Mouse (Mus musculus) 3T3-L1 (cell line): ENCODE data around the gene Ppp2r1b.

Source experiments
- DNase-seq: peaks from one replicate; pipeline ENCODE4 v3.0.0-alpha.2; 2015; ENCODE audit warnings: low read depth, low spot score

Ppp2r1b gene

DNA sequence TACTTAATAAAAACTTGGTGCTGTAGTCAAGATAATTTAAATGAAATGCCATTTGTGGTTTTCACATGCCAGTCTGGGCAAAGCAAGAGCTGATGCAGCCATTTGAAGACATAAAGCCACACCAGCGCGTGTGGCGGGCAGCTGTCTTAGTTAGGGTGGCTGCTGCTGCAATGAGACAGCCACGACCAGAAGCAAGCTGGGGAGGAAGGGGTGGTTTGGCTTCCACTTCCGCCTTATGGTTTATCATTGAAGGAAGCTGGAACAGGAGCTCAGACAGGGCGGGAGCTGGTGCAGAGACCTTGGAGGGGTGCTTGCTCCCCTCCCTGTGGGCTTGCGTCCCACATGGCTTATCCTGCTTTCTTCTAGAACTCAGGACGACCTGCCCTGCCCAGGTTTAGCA, 20.7 kb downstream of the Ppp2r1b start:
- DNase-seq: no peak

DNA sequence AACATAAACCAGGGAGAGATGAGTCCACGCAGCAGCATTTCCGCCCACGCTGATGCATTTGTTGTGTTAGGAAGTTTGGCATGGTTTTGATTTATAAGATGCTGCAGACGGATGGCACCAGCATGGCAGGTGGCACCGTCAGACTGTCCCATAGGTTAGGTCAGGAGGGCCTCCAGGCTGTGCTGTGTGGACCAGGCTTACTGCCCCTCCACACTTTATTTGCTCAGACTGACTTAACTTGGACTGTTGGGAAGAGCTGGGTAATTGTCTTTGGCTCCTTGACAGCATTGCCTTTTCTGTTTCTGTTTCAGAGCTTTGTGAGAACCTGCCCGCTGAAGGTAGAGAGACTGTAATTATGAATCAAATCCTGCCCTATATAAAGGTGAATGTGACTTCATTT, 21.9 kb downstream of the Ppp2r1b start:
- DNase-seq: no peak

DNA sequence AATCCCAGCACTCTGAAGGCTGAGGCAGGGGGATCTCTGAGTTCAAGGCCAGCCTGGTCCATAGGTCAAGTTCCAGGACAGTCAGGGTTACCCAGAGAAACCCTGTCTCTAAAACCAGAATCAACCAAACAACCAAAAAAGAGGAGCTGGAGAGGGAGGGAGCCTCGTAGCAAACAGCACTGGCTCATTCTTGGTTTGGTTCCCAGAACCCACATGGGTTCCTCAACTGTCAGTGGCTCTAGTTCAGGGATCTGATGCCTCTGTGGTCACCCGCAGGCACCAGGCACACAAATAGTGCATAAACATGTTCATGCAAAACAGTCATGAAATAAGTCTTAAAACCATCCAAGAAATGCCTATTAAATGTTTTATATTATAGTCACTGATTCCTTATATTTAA, 23.1 kb downstream of the Ppp2r1b start:
- no peak for DNase-seq

DNA sequence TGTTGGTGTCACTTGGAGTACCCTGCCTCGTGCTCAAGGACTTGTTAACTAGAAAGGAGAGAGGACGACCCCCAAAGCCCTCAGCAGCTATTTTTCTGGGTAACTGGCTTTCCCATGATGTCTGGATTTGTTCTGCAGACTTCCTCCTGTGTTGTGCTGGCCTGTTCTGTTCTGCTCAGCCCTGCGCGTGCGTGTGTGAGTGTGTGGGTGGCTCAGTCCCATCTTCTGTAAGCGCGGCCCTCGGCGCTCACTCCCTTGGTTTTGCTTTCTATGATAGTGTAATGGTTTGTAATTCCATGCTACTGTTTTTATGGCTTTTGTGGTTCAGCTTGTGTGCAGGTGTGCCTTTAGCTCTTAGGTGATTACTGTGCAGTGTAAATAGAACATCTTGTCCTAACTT, 28.1 kb downstream of the Ppp2r1b start:
- no peak for DNase-seq

DNA sequence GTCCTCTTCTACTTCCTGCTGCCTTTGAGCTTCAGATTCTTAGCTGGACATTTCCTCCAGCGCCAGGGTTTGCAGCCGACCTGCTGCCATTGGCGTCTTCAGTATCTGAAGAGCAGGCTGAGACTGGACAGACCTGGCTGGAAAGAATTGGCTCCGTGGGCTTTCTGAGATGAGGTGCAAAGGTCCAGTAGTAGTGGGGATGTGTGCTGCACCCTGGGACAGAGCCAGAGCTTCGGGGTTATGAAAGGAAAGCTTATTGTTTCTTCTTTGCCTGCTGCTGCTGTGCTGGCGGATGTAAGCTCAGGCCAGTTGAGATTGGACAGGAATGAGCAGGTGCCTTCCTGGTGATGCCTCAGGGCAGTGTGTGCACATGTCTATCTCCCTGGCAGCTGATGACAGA, 28.9 kb downstream of the Ppp2r1b start:
- no peak for DNase-seq

DNA sequence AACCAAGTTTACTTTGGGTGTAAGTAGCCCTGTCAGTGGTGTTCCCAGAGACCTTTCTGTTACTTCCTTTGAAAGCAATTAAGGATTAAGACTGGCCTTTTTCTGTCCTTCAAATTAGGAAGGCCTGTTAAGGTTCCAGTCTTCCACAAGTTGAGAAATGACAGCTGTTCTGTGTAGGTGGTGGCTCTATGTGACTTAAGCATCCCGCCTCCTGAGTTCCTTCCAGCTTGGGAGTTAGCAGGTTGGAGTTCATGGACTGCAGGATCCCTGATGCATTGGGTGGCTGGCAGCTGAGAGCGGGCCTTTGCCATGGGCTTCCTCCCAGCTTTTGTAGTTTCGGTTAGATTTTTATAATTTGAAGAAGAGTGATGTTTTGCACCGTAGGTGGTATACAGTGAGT, 30.4 kb downstream of the Ppp2r1b start:
- DNase-seq: no peak

DNA sequence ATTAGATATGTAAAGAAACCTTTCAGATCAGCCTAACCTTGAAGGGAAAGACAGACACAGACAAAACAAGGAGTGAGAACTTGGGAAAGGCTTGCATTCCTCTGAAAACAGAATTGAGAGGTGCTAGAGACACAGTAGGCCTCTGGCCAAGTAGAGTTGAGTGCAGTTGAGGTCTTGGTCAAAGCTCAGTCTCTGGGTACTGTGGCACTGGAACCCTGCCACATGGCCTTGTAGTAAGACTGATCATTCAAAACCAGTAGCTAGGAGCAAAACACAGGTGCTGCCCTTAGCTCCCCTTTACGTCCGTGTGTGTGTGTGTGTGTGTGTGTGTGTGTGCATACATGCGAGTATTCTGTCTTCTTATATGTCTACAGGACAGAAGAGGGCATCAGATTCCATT, 31.2 kb downstream of the Ppp2r1b start:
- DNase-seq: no peak

DNA sequence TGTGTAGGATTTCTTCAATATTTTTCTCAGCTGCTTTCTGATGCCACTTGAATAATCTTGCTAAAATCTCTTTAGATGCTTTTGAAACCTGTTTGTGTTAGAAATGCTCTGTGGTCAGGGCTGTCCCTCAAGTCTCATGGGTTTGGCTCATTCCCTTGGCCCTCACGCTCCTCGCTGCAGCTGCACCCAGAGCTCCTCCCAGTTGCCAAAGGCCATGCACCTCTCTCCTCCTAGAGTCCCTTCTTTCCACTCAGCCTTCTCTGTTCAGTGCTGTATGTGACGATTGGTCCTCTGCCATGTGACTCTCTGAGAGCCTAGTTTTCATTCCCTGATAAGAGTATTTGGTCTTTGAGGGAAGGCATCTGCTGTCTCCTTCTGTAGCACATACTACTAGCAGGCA, 32.3 kb downstream of the Ppp2r1b start:
- no peak for DNase-seq

DNA sequence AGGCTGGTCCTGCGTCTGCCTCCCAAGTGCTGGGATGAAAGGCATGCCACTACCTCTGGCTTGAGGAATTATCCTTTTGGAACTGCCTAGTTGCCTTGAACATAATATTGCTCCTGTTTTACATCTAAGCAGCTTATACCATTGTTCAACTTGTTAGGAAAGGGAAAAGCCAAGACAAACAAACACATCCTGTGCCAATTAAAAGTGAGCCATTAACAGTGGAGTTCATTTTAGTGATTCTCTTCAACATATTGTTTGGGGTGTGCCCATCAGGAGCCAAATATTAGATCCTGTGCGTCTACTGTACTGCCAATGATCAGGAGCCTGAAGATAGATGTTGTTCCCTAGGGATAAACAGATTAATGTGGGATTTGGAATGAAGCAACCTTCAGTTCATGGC, 37.1 kb downstream of the Ppp2r1b start:
- DNase-seq: no peak

DNA sequence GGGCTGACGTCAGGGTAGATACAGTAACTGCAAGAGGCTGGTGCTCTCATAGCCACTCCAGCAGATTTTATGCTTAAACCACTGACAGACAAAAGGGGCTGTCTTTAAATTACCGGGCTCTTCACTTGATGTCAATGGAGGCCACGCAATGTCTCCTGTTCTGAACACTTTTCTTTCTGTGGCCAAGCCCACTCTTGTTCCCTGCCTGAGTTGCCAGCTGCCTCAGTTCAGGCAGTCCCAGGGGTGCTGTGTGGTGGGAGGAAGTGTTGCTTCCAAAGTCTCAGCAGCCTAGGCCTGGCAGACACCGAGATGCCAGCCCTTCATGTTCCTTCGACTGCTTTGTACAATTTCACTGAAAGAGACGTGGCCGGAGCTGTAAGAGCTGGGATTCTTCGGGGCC, 39.0 kb downstream of the Ppp2r1b start:
- DNase-seq: peak; percentile 34

DNA sequence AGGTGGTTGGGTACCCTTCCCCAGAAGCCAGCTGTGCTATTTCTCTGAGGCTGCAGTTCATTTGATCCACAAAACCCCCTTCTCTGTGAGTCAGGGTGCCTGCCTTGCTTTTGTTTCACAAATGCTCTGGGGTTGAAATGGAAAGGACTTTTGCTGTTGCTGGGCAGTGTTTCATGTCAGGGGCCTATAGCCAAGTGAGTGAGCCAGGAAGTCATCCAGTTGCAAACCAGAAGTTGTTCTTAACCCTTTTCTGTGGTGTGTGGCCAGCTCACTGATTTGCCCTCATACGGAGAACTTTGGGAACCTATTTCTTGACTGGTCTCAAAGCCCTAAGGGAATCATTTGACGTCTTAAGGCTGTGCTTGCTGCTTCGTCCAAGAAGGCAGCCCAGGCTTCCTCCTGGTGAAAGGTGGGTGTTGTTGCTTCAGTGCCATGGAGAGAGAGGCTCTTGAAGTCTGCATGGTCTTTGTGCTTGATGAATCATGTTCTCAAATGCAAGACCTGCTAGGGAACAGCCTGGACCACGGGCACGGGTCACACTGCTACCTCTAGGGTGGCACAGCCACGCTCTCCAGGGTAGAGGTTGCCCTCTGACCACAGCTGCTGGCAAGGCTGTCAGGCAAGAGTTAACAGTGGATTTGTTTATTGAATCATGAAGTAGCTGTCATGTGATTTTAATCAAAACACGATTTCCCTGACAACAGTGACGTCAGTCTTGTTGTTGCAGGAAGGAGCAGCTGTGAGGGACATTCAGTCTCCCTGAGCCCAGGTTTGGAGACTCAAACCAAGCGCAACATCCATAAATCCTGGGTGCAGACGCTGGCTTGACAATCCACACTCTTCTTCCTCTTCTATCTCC, 39.9 kb downstream of the Ppp2r1b start:
- DNase-seq: peak; percentile 87

DNA sequence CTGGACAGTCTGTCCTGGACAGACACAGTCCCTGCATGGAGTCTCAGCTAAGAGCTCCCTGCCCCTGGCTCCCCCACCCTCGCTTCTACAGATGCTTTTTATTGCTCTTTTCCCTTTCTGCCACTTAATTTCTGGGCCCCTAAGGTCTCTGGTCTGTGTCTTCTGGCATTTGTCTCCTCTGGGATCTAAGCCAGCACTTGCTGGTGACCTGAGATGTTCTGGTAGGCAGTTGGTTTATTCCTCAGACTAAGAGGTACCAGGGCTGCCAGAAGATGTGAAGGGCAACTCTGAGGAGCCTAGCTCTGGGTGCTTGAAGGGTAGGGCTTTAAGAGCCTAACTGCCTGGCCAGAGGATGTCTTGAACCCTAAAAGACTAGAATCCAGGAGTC, 40.5 kb downstream of the Ppp2r1b start:
- DNase-seq: no peak

DNA sequence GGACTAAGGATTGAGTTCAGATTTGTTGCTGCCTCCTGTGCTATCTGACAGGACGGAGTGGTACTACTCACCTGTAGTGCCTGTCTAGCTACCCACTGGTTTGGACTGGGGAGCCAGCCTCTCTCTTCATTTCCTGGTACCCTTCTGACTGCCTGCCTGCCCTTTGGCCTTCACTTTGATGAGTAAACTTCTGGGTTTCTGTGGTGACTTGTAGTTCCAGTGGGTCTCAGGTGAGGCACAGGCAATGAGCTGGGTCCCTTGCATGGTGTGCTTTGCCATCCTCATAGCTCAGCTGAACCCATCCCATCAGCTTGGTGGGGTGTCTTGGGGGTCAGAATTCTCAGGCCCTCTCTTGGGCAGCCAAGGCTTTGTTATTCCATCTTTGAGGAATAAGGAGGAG, 41.8 kb downstream of the Ppp2r1b start:
- DNase-seq: no peak

DNA sequence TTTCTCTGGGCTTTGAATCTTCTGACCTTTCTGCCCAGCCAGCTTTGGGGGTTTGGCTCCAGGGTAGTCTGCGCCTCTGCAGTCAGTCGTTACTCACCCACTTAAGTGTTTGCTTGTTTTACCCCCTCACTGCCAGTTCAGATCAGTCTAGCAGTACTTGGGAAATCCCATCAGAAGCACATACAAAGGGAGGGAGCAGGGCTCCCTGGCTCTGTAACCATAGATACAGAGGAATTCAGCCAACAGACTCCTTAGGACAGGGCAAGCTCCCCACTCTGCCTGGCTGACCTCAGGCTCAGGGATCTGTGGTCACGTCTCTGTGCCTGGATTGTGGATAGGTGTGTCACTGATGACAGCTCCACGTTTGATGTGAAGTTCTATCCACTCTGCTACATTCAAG, 42.2 kb downstream of the Ppp2r1b start:
- DNase-seq: peak; percentile 86

DNA sequence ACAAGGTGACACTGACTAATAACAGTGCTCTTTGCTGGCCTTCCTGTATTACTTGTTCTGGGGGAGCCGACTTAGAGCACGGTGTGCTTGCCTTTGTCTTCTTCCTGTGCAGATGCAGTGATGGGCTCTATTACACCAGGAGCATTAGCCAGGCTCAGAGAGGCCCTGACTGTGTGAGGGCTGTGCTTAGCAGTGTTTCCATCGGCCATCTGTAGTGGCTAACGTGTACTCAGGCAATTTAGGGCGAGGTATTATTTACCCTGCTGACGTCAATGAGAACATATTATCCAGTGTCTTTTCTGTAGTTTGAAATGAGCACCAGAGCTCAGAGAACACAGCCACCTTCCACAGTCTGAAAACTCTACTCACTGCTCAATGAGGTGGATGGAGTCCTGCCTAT, 44.1 kb downstream of the Ppp2r1b start:
- DNase-seq: no peak

DNA sequence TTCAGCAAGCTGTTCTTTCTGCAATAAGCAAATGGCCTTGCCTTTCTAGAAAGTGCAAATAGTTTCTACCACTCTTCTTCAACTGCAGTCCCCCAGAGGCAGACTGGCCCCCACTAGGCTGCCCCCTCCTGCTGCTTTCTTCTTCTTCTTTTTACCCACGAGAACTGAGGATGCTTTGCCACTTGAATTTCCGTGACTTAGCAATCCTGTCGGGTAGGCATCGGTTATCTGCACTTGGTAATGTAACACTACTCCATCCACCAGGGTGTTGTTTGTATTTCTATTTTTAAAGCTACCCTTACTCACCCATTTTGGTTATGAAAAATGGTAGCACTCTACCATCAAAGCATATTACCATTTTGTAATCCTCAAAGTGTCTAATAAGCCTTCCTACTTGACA, 44.9 kb downstream of the Ppp2r1b start:
- no peak for DNase-seq

DNA sequence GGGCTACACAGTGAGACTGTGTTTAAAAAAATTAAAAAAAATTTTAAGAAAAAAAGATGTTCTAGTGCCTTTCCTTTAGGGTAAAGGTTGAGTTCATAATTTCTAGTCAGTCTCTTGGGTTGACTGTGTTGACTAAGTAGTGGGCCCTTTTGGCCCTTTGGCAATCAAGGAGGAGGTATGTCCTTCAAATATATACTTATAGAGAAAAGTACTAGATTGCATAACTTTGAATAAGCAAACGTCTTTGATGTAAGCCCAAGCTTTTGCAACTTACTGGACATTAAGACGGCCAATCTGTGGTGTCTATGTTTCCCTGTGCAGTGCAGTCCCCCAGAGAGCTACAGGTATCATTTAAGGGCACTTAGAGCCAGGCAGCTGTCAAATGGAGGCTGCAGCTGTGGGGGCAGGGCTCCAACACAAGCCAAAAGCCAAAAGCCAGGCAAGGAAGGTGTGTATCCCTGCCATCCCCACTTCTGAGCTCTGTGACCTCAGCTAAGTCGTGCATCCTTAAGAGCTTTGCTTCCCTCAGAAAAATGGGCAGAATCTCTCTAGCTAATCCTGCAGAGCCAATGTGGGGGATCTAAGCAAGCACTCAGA, 45.5 kb downstream of the Ppp2r1b start:
- no peak for DNase-seq

DNA sequence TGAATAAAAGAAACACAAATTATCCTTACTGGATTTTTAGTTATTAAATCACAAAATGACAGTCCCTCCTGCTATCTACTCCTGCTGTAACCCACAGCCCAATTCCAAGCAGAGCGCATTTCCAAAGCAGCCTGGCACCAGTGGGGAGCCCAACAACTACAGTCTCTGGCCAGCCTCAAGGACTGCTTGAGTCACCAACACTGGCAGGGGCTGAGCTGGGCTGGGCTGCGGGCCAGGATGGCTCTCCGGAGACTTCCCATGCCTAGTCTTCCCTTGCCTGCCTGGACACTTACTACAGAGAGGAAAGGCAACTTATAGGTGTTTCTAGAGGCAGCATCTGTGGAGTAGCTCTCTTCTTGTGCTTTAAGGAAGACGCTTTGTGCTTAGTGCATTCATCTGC, 48.6 kb downstream of the Ppp2r1b start:
- DNase-seq: peak; percentile 90

DNA sequence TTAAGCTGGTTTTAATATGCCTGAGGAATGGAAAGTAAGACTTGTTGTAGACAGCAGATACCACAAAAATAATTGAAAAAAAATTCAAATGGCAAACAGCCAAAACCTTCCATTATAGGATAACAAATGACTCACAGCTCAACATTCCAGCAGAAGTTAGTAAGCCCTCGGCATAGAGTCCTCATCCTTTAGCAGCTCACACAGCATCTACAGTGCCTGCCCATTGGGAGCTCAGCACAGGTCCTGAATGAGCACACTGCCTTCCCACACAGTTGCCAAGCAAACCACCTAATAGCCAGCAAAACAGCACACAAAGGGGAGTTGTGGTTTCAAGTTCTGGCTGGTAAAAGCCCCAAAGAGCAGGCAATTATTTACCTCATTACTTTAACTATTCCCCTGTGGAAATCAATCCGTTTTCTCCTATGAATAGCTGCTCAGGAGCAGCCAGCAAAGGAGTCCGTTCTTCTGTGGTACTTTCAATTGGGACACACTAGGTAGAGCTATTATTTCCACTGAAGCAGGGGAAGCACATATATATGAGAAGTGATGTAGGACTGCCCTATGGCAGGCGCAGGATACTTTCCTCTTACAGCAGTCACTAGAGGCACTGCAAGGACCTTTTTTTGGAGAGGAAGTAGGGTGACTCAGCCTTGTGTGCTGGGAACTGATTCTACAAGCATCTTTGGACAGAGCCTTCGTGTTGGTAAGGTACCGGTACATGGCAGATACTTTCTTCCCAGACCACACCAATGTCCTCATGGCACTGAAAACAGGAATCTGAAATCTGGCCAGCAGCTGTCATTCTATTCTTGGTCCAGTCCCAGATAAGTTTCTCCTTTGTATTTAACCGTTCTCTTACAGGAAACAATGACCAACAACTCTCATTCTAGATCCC, 55.2 kb downstream of the Ppp2r1b start:
- peak; percentile 97 for DNase-seq

DNA sequence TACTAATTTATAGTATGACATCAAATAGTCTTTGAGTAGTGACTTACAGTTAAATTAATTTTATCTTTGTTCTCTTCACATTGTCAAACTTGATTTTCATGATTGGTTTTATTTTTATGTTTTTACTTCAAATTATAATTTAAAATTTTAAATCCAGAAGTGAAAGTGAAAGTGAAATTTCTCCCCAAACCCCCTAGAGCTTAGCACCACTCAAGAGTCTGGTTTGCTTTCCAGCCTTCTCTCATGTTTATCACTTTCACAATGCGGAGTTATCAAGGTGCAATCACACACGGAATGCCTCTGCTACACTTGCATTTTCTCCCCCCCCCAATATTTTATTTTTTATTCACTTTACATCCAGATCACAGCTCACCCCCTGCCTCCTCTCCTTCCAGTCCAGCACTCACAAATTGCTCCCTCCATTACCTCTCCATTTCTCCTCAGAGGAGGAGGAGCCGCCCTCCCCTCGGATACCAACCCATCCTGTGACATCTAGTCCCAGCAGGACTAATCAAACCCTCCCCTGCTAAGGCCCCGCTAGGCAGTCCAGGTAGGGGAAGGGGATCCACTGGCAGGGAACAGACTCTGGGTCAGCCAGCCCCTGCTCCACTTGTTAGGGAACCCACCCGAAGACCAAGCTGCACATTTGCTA, 59.2 kb downstream of the Ppp2r1b start:
- peak; percentile 29 for DNase-seq

DNA sequence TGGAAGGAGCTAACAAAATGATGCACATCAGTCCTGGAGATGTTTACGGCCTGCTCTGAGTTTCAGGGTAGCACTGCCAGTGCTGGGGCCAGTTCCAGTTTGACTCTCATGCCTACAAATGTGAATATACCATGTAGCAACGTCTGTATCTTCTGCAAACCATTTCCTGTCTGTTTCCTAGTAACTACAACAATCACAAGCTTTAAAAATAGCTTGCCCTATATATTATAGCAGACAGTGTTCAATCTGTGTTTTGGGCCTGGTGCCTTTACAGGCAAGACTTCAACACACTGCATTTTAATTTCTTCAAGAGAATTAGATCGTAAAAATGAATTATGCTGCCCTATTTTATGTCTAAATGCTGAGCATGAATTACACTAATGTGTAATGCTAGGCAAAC, 60.2 kb downstream of the Ppp2r1b start:
- no peak for DNase-seq
